8 mouse cellular contexts compared by ENCODE assay signal in the genomic region with DNA sequence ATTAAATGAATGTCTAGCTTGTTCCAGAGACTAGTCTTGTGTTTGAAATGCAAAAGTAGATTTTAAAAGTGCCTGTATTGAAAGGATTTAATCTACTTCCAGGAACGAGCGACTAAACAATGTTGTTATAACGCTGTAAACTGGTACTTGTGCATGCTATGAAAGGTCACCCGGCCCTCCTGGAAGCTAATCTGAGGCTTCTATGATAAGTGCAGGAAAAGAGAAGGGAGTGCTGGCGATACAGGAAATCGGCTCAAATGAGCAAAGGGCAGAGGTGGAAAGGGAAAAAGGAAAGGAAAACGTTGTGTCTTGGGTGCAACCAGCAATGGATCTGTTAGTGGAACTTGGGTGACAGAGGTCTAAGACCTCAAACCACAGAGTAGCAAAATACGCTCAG. TPM values are rescaled to one million over a fixed set of nuclear protein-coding genes. Genes with fewer than 3 reads are reported as not detected.
DNase-seq lines count a peak whose midpoint lies in the region; ATAC-seq and TF ChIP-seq lines count a peak whose summit lies in the region.

No protein-coding gene starts in this region.

- no peaks in the 10 kb centered on the region for H3K27me3 ChIP-seq in thymus, adult 2 months (ENCODE audit: control insufficient read depth, insufficient read depth, low read length)
- H3K27me3 ChIP-seq in kidney, postnatal 0 days (ENCODE audit: insufficient read depth, low read length): no peaks in the 10 kb centered on the region

- TF ChIP-seq POLR2A in thymus, adult 2 months (IDR thresholded peaks at IDR 0.05; ENCODE audit: control insufficient read depth, extremely low read depth, insufficient read depth, low read length, poor library complexity): no peak

- peak overlapping the region; percentile 71 for H3K4me2 ChIP-seq in kidney, postnatal 0 days (ENCODE audit: low read length)

- H3K9me3 ChIP-seq in kidney, postnatal 0 days (replicated peaks; ENCODE audit: low read length): no peaks in the 10 kb centered on the region

- peak; percentile 13; the same call in 1 of the 2 replicates for ATAC-seq in cerebellum, adult (ENCODE audit: insufficient number of reproducible peaks, low FRiP score, low TSS enrichment)
- ATAC-seq in kidney, postnatal 0 days (replicated peaks; ENCODE audit: low FRiP score, low read depth): no peak

- peaks cover 2% of the 10 kb centered on the region for H3K4me1 ChIP-seq in thymus, adult 2 months (replicated peaks; ENCODE audit: control insufficient read depth, insufficient read depth, low read length)
- peaks cover 7% of the 10 kb centered on the region for H3K4me1 ChIP-seq in kidney, postnatal 0 days (replicated peaks; ENCODE audit: insufficient read depth, low read length)

- no peak overlapping the region for H3K27ac ChIP-seq in thymus, adult 2 months (ENCODE audit: control insufficient read depth, insufficient read depth, low read length)
- H3K27ac ChIP-seq in kidney, postnatal 0 days: peak overlapping the region; percentile 48; the same call in 1 of the 2 replicates

- TF ChIP-seq CTCF in thymus, adult 2 months (IDR thresholded peaks at IDR 0.05; ENCODE audit: borderline replicate concordance, control insufficient read depth, extremely low read depth, insufficient read depth, low read length, poor library complexity): no peak
- TF ChIP-seq CTCF in kidney, postnatal 0 days (IDR thresholded peaks at IDR 0.05; ENCODE audit: low read depth): no peak

- 22% methylated on average over 8 of the region's 8 CpGs for WGBS in thymus, adult 2 months
- WGBS in kidney, postnatal 0 days: 18% methylated on average over 8 of the region's 8 CpGs

- no peaks in the 10 kb centered on the region for H3K36me3 ChIP-seq in thymus, adult 2 months (ENCODE audit: control insufficient read depth, insufficient read depth, low read length)
- H3K36me3 ChIP-seq in kidney, postnatal 0 days (ENCODE audit: insufficient read depth, low read length): peaks cover 3% of the 10 kb centered on the region; the same call in 1 of the 2 replicates

- no peak overlapping the region for H3K9ac ChIP-seq in kidney, postnatal 0 days (ENCODE audit: low read depth, low read length)

- no peak for DNase-seq in cerebellum, postnatal 4 days (ENCODE audit: low spot score in 2 of 2)
- peak; percentile 14 for DNase-seq in thymus, adult 2 months
- DNase-seq in thymus, adult 18-20 months: no peak
- peak; percentile 14 for DNase-seq in kidney, postnatal 0 days (ENCODE audit: low spot score)
- peak; percentile 25 for DNase-seq in neural tube, embryonic 10.5 days (ENCODE audit: extremely low spot score, low spot score)
- no peak for DNase-seq in embryo, embryonic 9.5 days (ENCODE audit: extremely low spot score)
- no peak for DNase-seq in frontal cortex, postnatal 14 days (ENCODE audit: low spot score in 2 of 2)

- no peak overlapping the region for H3K4me3 ChIP-seq in thymus, adult 2 months (ENCODE audit: control insufficient read depth, insufficient read depth, low read length)
- H3K4me3 ChIP-seq in kidney, postnatal 0 days (replicated peaks; ENCODE audit: low read depth, low read length): peak overlapping the region; percentile 88; the same call in 1 of the 2 replicates

RNA-seq across cellular contexts. Expression of a gene that starts 0.3 kb away (rescaled TPM):
- 59.0 and 63.6 TPM in 2 replicates for polyA plus RNA-seq in thymus, adult 2 months (2012; rRNA removed)
- 170 and 187 TPM in 2 replicates for polyA plus RNA-seq in kidney, postnatal 0 days (2015; fragmentation: Nextera tagmentation; extraction: Ambion mirVana)

RNA-seq across cellular contexts. Expression of a gene that starts 28.2 kb away (rescaled TPM):
- 8.2 and 8.3 TPM in 2 replicates for polyA plus RNA-seq in thymus, adult 2 months (2012; rRNA removed)
- 38.0 and 44.0 TPM in 2 replicates for polyA plus RNA-seq in kidney, postnatal 0 days (2015; fragmentation: Nextera tagmentation; extraction: Ambion mirVana)

RNA-seq across cellular contexts. Expression of a gene that starts 33.5 kb away (rescaled TPM):
- polyA plus RNA-seq in thymus, adult 2 months (2012; rRNA removed): 18.0 and 23.9 TPM in 2 replicates
- polyA plus RNA-seq in kidney, postnatal 0 days (2015; fragmentation: Nextera tagmentation; extraction: Ambion mirVana): 58.3 and 70.3 TPM in 2 replicates

RNA-seq across cellular contexts. Expression of a gene that starts 43.4 kb away (rescaled TPM):
- 6.1 and 8.0 TPM in 2 replicates for polyA plus RNA-seq in thymus, adult 2 months (2012; rRNA removed)
- 41.9 and 44.0 TPM in 2 replicates for polyA plus RNA-seq in kidney, postnatal 0 days (2015; fragmentation: Nextera tagmentation; extraction: Ambion mirVana)

Comparison
In these comparisons a context has a peak if more than half of its experiments do, and no peak if none do; other contexts are left out.
1. DNase-seq: peak in thymus, adult 2 months (single experiment), kidney, postnatal 0 days (single experiment) and neural tube, embryonic 10.5 days (single experiment); none in cerebellum, postnatal 4 days (0 of 2), thymus, adult 18-20 months (0 of 2), embryo, embryonic 9.5 days (single experiment) and frontal cortex, postnatal 14 days (0 of 2).